Mouse (Mus musculus): Measurements from ENCODE around the gene Slc39a2.
"Not testable (repeated sequence)": the region's sequence is repeated elsewhere in the genome, so short reads cannot be mapped to it uniquely, and the experiment has no call there.

The Slc39a2 gene

DNA sequence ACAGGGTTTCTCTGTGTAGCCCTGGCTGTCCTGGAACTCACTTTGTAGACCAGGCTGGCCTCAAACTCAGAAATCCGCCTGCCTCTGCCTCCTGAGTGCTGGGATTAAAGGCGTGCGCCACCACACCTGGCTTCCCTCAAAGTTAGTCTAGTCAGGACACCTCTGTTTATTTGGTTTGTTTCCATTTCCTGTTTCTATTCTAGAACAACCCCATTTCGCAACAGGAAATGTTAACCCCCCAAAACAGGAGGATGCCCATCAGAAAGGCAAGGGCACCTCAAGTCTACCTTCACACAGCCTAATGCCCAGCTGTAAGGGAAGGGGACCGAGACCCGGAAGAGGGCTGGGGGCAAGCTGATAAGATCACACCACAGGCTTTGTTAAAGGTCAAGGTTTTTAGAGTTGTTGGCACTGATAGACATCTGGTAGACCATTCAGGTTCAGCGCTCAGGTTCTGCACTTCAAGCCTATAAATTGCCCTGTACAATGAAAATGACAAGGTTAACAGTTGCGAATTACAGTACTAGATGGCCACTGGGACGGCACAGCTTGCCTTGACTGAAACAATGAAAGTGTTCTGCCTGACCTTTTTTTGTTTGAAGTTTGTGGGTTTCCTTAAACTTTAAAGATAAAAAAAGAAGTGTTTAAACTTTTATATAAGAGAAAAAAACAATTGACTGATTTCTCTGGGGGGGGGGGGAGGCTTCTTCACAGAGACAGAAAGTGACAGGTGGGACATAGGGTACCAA, at the start of gene Slc39a2:
TSS of gene Slc39a2 (plus strand) at position 699 of the 749 bp plus-strand sequence.
- DNase-seq, result no peak

DNA sequence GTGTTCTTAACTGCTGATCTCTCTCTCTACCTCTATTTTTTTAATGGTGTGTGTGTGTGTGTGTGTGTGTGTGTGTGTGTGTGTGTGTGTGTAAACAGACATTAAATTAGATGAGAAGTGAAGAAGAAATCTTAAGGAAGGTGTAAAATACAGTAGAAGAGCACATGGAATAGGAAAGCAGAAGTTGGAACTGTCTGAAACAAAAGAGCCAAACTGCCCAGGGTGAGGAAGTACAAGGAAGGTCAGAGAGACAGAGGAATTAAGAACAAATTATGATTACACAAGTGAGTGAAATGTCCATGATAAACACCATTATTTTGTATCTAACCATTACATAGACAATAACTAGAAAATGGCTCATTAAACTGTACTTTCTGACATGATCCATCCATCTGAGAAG, 48.8 kb upstream of the Slc39a2 start:
- no peak for DNase-seq

DNA sequence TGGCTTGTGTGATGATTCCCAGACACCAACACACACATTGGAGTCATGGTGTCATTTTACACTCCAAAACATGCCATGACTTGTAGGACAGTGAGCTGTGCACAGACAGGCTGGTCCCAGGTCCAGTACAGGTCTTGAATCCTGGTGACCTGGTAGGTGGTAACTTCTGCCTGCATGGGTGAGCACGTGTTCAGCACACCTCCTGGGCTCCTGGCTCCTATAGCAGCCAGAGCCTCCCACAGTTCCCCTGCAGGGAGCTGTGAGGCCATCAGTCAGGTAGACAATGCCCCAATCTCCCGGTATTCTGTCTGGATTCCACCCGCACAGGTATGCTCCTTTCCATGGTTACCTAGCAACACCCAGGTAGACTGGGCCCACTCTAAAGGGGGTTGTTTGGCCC, 46.1 kb upstream of the Slc39a2 start:
- no peak for DNase-seq

DNA sequence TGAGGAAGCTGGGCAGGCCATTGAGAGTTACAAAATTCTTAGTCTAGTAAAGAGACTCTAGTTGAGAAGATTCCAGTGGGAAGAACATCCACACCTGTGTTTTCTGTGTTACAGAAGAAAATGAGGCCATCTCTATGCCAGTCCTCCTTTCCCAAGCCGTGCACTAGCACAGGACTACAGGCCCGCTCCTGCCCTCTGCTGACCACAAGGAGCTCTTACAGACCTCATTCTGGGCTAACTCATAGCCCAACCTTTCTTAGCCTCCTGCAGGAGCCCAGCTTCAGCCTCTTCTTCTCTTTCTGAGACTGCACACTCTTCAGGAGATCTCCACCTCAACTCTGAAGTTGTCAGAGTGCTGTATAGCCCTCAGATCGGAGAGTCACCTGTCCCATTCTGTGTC, 41.7 kb upstream of the Slc39a2 start:
- DNase-seq, result not testable (repeated sequence)

DNA sequence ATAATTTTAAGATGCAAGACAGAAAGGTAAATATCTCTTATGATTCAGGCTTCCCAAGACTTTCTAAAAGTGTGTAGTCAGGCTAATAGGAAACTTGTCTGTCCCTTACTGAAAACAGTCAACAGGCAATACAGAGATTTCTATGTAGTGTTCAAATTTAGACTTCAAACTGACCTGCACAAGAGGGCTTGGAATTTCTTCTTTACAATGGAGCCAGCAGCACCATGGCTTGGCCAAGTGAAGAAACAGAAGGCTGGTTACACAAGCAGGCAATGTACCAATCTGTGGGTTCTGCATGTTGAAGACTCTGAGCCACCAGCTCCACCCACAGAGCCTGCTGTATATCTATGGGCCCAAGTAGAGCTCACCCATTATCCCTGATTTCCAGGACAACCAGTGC, 39.3 kb upstream of the Slc39a2 start, which contains the start of gene Ear6:
TSS of gene Ear6 (plus strand) at position 301 of the 400 bp plus-strand sequence.
- DNase-seq, result no peak

DNA sequence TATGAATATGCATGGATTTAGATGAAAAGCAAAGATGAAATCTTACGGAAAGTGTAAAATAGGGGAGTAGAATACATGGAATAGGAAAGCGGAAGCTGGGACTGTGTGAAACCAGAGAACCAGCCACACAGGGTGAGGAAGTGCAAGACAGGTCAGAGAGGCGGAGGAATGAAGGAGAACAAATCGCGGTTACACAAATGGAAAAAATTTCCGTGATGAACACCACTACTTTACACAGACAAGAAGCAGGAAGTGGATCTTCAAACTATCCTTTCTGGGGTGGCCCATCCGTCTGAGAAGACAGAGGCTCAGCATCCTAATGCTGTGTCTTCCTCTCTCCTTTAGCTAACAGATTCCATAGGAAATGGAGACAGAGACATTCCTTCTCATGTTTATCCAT, 37.4 kb upstream of the Slc39a2 start:
- DNase-seq, result not testable (repeated sequence)

DNA sequence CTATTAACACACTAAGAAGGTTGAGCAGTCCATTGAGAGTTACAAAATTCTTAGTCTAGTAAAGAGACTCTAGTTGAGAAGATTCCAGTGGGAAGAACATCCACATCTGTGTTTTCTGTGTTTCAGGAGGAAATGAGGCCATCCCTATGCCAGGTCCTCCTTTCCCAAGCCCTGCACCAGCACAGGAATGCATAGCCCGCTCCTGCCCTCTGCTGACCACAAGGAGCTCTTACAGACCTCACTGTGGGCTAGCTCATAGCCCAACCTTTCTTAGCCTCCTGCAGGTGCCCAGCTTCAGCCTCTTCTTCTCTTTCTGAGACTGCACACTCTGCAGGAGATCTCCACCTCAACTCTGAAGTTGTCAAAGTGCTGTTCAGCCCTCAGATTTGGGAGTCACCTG, 29.1 kb upstream of the Slc39a2 start:
- DNase-seq, result peak in 1 of 2 experiments; percentile 15

DNA sequence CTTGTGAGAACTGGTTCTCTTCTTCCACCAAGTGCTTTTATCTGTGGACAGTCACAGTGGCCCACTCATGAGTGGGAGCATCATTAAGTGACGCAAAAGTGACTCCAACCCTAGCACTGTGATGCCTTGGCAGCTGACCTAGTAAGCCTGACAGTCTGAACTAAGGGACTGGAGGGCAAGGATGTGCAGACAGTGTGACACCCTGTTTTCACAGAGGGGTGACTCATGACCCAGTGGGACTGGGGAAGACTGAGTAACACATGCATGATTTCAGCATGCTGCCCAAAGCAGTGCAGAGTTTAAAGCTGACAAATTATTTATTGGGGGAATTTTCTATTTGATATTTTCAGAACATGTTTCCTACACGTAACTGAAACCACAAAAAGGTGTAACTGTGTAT, 21.9 kb upstream of the Slc39a2 start:
- DNase-seq, result no peak

DNA sequence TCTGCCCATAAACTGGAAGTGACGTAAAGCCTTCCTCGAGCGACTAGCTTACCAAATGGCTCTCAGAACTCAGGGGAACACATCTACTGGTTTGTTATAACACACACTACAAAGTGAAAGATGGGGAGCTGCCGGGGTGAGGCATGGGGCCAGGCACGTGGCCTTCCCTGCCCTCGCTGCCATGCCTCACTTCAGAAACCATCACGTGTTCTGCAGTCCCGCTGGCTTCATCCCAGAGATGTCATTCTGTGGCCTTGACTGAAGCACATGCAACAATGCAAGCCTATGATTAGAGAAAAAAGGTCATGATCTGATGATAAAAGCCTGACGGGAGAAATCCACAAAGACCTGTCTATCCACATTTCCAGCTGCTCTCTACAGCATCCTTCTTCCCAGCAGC, 20.9 kb upstream of the Slc39a2 start:
- no peak for DNase-seq

DNA sequence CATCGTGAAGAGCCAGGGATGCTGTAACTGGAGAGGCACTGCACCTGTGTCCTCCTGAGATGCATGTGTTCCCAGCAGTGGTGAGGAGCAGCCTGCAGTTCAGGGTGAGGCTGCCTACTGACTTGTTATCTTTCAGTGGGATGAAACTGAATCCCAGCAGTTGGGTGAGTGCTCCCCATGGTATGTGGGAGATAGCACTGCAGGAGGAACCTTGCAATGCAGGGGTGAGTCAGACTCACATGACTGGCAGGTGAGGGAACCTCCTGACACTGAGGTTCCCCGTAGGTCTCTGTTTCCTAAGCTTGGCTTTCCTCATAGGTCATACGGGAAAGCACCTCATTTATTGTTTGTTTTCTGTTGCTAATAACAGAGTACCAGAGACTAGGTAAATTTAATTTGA, 15.2 kb upstream of the Slc39a2 start:
- DNase-seq, result no peak

DNA sequence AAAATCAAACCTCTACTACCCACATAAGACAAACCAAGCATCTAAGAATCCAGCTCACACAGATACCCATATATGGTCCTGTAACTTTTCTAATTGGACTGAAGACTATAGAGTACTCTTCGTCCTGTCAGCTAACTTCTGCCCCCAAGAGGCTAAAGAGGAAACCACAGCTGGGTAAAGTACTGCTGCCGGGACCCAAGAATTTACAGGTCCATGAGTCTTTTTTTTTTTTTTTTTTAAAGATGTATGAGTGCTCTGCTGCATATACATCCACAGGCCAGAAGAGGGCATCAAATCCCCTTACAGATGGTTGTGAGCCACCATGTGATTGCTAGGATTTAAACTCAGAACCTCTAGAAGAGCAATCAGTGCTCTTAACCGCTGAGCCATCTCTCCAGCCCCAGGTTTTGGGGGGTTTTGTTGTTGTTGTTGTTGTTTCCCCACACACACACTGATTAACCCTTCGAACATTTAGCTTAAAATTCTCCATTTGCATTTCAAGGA, 9.1 kb upstream of the Slc39a2 start:
- DNase-seq, result peak; percentile 83 to 84

DNA sequence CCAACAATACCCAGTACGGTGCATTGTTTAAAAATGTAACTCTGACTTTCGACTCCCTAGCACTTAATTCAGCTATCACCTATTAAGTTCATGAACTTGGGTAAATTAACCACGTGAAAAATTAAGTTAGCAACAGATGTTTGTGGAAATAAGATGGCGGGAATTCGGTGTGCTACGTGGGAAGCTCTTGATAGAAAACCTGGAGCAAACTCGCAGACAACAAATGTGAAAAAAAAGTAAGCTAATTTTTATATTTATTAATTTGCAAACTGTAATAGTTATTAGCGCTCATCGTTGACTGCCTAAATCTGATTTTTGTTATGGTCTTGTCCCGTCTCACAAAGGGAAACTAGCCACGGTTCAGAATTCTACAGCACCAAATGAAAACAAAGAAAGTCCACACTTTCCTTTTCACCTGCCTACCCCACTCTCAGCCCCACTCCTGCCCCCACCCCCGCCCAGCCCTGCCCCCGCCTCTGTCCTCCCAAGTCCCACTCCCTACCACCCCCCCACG, 8.6 kb upstream of the Slc39a2 start:
- DNase-seq, result no peak

DNA sequence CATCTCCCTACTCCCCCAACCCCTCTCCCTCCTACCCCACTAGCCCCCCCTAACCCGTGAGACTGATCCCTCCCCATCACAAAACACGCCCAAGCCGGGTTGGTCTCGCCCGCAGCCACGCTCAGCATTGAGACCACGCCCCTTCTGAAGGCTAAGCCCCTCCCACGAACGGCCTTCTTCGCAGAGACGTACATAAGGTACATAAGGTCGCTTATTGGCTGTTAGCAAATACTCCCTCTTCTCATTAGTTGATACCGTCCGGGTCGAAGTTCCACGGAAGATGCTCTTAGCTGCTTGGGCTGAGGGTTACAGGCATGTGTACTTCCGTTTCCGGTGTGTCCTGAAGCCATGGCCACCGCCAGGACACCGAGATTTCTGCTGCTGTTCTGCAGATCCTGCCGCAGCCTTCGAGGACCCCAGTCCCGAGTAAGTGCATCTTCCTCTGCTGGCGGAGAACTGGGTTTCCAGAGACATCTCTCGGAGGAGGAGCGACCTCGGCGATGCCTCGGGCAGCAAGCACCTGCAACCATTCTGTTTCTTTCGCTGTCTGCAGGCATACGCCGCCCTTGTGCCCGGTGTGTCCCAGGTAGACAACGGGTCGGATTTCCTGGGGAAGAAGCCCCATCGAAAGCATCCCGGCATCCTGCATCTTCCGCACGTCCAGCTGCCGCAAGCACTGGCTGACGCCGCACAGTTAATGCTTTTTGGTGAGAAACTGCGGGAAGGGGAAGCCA, 7.9 kb upstream of the Slc39a2 start, which contains the start of gene Mettl17:
TSS of gene Mettl17 (plus strand) at position 245 of the 734 bp plus-strand sequence.
- peak; percentile 98 for DNase-seq

DNA sequence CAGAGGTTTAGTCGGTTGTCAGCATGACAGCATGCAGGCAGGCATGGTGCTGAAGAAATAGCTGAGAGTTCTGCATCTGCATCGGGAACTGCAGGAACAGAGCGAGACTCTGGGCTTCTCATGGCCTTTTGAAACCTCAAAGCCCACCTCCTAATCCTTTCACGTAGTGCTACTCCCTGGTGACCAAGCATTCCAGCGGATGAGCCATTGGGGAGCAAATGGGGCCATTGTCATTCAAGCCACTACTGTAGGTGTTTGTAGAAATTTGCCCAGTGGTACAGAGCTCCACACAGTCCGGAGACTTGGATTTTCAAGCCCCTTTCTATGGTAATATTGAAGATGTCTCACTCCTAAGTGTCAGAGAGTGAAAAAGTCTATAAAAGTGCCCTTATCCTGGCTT, 6.6 kb upstream of the Slc39a2 start:
- no peak for DNase-seq

DNA sequence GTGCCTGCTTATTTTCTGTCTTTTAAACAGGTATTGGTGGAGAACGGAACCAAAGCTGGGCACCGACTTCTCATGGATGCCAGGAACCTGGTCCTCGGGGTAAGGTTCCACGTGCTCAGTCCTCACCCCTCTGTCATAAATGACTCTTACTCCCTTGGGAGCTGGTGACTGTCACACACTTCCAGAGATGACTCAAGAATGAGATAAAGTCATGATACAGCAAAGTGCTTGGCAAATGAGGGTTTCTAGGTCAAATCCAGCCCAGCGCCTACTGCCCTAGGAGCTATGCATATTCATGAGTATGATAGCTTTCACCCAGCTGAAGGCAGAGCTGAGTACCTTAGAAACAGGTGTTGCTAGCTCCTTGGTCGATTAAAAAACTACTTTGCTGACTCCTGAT, 2.9 kb upstream of the Slc39a2 start:
- no peak for DNase-seq

DNA sequence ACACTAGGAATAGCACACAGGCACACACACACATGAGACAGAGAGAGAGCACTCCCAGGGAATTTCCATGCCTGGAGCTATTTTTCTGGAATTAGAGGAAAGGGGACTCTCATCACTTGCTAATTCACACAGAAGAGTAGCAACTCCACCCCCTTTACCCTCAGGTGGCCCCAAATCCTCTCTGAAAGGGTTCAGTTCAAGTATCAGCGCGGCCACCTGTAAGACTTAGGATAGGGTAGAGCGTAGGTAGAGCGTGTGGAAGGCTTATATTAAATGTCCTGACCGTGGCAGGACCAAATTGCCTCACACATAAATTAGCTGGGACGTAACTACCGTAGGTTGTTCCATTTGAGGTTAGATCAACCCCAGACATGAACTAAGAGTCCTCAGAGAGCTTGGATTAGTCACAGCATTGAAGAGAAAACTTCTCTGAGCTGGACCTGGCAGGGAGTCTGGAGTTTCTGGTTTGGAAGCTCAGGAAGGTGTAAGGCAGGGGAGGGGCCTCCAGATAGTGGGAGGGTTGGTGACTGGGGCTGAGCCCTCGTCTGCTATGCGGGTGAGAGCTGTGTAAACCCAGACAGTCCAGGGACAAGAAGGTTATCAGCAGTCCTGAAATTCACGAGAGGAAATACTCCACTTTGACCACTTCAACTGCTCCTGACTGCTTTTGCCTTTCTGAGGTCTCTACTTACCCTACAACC, 555 bp downstream of the Slc39a2 start:
- DNase-seq, result no peak

DNA sequence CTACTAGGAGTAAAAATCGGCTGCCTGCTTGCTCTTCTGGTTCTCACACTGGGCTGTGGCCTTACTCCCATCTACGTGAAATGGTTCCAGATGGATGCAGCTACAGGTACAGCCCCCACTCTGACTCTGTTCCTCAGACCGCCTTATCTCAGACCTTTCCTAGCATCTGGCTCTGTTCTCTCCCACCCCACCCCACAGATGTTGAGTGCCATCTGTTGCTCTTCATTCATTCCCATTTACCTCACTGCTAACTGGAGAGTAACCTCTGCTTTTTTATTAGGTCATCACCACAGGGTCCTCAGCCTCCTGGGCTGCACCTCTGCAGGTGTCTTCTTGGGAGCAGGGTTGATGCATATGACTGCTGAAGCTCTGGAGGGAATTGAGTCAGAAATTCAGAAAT, 1.1 kb downstream of the Slc39a2 start:
- DNase-seq, result no peak

DNA sequence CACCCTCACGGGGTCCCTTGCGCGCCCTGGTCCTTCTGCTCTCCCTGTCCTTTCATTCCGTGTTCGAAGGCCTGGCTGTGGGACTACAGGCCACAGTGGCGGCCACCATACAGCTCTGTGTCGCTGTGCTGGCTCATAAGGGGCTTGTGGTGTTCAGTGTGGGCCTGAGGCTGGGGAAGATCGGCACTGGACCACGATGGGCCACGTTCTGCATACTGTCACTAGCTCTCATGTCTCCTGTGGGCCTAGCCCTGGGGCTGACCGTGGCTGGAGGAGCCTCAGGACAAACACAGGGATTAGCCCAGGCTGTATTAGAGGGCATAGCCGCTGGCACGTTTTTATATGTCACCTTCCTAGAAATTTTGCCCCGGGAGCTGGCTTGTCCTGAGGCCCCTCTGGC, 2.4 kb downstream of the Slc39a2 start:
- DNase-seq, result no peak

DNA sequence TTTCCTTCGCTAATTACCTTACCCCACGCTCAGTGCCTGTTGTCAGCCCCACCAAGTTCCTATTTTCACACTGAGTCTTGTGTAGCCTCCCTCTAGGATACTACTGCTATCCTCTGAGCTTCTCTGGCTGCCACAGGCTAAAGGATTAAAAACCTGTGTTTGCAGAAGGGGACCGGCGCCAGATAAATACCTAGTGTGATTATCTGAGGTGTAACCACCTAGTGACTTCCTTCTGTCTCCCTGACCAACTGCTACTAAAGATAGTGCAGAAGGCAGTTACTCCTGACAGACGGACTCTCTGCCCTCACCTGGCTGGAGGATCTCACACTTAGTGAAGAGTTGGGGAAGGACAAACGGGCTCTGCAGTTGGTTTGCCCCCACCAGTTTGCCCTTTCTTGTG, 3.3 kb downstream of the Slc39a2 start:
- DNase-seq, result no peak

DNA sequence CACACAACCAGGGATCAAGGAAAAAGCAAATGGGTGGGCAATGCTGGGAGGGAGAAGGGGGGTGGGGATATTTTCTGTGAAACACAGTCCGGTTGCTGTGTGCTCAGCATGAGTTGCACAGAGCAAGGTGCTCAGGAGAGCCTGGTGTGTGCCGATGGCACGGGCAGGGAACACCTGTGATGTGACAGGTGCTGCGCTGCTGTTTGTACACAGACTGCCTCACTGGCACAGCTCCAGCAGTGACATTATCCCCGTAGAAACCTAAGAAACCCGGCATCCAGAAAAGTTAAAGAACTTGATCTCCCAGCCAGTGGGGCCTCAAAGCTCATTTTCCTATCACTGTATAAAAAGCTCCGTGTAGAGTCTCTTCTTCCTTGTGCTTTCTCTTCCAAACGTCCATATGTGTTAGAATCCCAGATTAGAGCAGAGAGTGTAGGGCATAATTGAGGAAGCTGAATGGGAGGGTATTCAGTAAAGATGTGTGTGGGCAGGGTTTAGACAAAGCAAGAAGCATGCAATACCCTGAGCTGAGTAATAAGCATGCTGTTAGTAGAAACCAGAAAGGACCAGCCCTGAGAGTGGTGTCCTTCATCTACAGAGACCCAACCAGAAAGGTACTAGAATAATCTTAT, 4.0 kb downstream of the Slc39a2 start:
- DNase-seq, result no peak

DNA sequence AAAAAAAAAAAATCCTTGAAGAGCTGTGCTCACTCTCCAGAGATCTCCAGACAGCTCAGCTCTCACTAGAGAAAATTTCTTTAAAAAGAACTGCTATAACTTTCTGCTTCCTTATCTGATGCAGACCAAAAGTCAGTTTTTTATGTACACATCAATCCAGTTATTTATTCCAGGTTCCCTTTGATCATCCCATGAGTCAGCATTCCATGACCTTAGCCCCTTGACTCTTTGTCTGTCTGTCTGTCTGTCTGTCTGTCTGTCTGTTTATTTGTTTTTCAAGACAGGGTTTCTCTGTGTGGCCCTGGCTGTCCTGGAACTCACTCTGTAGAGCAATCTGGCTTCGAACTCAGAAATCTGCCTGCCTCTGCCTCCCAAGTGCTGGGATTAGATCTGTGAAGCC, 6.7 kb downstream of the Slc39a2 start:
- no peak for DNase-seq

DNA sequence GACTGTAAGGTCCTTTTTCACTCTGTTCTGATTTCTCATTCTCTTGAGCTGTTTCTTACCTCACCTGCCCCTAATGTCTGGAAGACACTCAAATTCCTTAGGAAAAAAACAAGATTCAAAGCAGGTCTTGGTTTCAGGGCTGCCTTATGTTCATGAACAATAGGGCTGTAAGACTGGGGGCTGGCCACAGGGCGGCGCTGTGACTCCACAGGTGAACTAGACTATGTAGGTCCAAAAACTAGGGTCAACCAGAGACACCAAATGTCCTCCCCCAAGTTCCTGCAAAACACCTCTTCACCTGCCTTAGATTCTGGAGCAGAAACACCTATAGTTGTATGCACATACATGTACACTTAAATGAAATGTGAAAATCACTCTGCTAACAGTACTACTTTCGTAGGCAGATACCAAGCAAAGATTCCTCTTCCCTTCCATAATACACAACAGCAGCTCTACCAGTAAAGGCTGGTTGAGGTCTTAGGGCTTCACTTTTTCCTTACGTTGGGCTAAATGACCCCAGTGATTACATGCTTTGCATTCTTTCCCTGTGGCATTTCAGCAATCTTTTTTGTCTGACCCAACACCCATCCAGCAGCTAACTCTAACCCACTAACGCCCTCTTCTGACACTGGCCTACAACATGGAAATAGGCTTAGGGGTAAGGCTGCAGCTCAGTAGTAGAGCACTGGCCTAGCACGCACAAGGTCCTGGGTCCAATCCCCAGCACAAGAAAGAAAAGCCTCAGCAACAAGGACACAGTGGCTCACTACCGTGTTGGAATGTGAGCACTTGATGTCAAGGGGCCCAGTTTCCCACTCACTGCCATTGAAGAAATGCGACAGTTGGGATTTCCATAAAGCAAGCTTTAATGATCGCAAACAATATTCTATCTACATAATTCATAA, 10.4 kb downstream of the Slc39a2 start:
- DNase-seq, result peak; percentile 74 to 77
